Mouse (Mus musculus): ENCODE data around the gene Rgl3. TPM values are rescaled to one million over a fixed set of nuclear protein-coding genes. Genes with fewer than 3 reads are reported as not detected.

Rgl3 gene
- 1.1 and 1.4 TPM in 2 replicates for polyA plus RNA-seq (2014; fragmentation: Nextera tagmentation; extraction: Ambion mirVana)

- no peaks in the 10 kb centered on the region for H3K36me3 ChIP-seq (ENCODE audit: control insufficient read depth, insufficient read depth, low read length)
- H3K4me1 ChIP-seq (replicated peaks; ENCODE audit: control insufficient read depth, insufficient read depth, low read length): peaks cover 12% of the 10 kb centered on the region; the same call in 1 of the 2 replicates
- H3K27me3 ChIP-seq (replicated peaks; ENCODE audit: control insufficient read depth, insufficient read depth, low read length): peaks cover 75% of the 10 kb centered on the region
- ATAC-seq (replicated peaks; ENCODE audit: low FRiP score, low TSS enrichment, low read depth) (peak; percentile 29; the same call in 1 of the 2 replicates), DNase-seq (ENCODE audit: low spot score) (peak; percentile 65)
- peak within 1 kb of the TSS; percentile 61 for H3K4me2 ChIP-seq (ENCODE audit: low read length)
- peak within 1 kb of the TSS; percentile 44 for H3K4me3 ChIP-seq (ENCODE audit: low read depth, low read length)
- WGBS: 1% methylated on average over 35 of the region's 42 CpGs
- no peaks in the 10 kb centered on the region for H3K9me3 ChIP-seq (ENCODE audit: control insufficient read depth, low read length)
- H3K9ac ChIP-seq (ENCODE audit: low read length): peak within 1 kb of the TSS; percentile 29
- H3K27ac ChIP-seq (ENCODE audit: low read depth): no peak within 1 kb of the TSS
Measured at GRCm38 (mm10) chr9:21989230-21990110, at the start of gene Rgl3. Rgl3 (minus strand) TSS chr9:21989446.

DNA sequence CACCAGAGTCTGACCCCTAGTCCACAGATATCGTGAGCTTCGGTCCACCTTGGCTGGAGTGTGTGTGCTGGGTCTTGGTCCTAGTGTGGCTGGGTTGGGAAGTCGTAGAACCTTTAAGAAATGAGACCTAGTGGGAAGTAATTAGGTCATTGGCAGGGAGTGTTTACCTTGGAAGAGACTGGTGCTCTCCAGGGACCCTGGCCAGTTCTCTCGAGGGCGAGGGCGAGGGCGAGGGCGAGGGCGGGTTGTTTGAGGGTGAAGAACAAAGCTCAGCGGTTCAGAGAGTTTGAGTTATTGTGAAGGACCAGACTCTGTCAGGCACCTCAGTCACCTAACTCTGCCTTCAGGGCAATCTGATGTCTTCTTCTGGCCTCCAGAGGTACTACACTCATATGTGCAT, 48.6 kb upstream of the Rgl3 start:
- Histone ChIP-seq H3K4me3 (ENCODE audit: low read depth, low read length) (no peak overlapping the region), H3K27ac (ENCODE audit: low read depth) (no peak overlapping the region), H3K4me2 (ENCODE audit: low read length) (no peak overlapping the region), H3K36me3 (ENCODE audit: control insufficient read depth, insufficient read depth, low read length) (no peaks in the 10 kb centered on the region), H3K9ac (ENCODE audit: low read length) (no peak overlapping the region), H3K4me1 (replicated peaks; ENCODE audit: control insufficient read depth, insufficient read depth, low read length) (no peaks in the 10 kb centered on the region), H3K9me3 (ENCODE audit: control insufficient read depth, low read length) (no peaks in the 10 kb centered on the region), H3K27me3 (replicated peaks; ENCODE audit: control insufficient read depth, insufficient read depth, low read length) (no peaks in the 10 kb centered on the region)
- DNase-seq (ENCODE audit: low spot score) (no peak), ATAC-seq (replicated peaks; ENCODE audit: low FRiP score, low TSS enrichment, low read depth) (no peak)
- 72% methylated on average over 10 of the region's 10 CpGs for WGBS

DNA sequence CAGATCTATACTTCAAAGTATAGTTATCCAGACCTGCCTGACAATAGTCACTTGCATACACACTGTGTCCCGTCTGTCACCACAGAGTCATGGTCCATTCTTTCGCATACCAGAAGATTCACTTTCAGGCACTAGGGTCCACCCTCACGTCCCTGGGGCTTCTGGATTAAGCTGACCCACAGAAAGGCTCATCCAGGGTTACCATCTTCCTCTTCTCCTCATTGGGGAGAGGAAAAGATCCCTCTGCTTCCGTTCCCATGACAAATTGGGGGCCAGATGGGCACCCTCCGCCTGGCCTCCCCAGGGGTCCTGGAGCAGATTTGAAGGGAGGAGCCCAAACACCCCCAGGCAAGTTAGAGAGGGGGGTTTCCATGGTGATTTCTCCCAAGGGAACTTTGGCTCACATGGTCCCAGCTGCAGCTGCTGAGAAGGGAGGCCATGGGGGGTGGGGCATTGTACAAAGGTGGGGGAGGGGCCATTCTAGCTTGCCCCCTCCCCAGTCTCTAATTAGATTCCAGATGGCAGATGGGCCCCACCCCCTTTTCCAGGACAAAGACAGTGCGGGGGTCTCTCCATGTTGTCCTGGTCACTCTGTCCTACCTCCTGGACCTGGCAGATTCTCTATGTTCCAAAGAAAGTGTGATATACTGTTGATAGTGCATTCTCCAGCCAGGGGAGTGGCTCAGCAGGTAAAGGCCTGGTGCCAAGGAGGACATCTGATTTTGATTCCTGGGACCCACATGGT, 46.2 kb upstream of the Rgl3 start:
- Histone ChIP-seq H3K9ac (ENCODE audit: low read length) (no peak overlapping the region), H3K27ac (ENCODE audit: low read depth) (no peak overlapping the region), H3K36me3 (ENCODE audit: control insufficient read depth, insufficient read depth, low read length) (no peaks in the 10 kb centered on the region), H3K9me3 (ENCODE audit: control insufficient read depth, low read length) (no peaks in the 10 kb centered on the region), H3K4me1 (replicated peaks; ENCODE audit: control insufficient read depth, insufficient read depth, low read length) (no peaks in the 10 kb centered on the region), H3K4me2 (ENCODE audit: low read length) (no peak overlapping the region), H3K27me3 (replicated peaks; ENCODE audit: control insufficient read depth, insufficient read depth, low read length) (no peaks in the 10 kb centered on the region), H3K4me3 (ENCODE audit: low read depth, low read length) (no peak overlapping the region)
- DNase-seq (ENCODE audit: low spot score): no peak
- WGBS: 57% methylated on average over 6 of the region's 6 CpGs
- no peak for ATAC-seq (replicated peaks; ENCODE audit: low FRiP score, low TSS enrichment, low read depth)

DNA sequence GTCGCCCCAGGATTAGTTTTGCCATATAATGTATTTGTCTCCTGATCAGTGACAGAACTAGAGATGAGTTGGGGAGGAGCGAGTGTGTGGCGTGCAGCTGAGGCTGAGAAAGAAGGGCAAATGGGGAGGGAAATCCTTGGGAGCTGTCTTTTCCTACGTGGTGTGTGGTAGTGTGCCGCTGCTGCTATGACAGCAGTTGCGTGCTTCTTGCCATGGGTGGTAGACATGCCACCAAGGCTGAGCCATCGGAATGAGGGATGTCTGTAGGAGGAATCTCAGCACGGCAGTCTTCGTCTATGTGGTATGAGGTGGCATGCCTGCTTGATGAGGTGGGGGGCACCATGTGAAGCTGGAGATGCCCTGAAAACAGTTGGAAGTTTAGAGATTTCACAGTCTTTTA, 41.1 kb upstream of the Rgl3 start:
- DNase-seq (ENCODE audit: low spot score) (no peak), ATAC-seq (replicated peaks; ENCODE audit: low FRiP score, low TSS enrichment, low read depth) (no peak)
- H3K27me3 ChIP-seq (replicated peaks; ENCODE audit: control insufficient read depth, insufficient read depth, low read length): no peaks in the 10 kb centered on the region
- H3K9ac ChIP-seq (ENCODE audit: low read length): no peak overlapping the region
- H3K4me3 ChIP-seq (ENCODE audit: low read depth, low read length): no peak overlapping the region
- no peaks in the 10 kb centered on the region for H3K4me1 ChIP-seq (replicated peaks; ENCODE audit: control insufficient read depth, insufficient read depth, low read length)
- H3K36me3 ChIP-seq (ENCODE audit: control insufficient read depth, insufficient read depth, low read length): no peaks in the 10 kb centered on the region
- H3K9me3 ChIP-seq (ENCODE audit: control insufficient read depth, low read length): 0 out of 2 replicates have a peak, but pooled peaks cover 2% of the 10 kb centered on the region
- H3K4me2 ChIP-seq (ENCODE audit: low read length): no peak overlapping the region
- no peak overlapping the region for H3K27ac ChIP-seq (ENCODE audit: low read depth)
- 88% methylated on average over 9 of the region's 9 CpGs for WGBS

DNA sequence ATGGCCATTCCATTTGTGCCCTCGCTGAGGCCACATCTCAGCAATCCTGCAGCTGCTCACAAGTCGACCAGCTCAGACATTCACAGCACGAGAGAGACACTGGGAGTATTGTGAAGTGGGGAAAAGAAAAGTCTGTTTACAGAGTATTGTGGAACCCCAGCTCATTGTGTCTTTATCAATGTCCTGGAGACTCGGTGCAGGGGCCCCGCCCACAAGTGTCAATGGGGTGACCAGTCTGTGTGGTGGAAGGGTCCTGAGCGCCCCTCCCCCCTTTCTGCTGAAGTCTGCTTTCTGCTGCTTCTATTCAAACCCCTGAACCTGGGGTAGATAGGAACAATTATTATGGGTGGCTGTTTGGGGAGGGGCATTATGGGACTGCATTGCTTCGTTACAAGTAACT, 39.2 kb upstream of the Rgl3 start:
- H3K4me2 ChIP-seq (ENCODE audit: low read length): no peak overlapping the region
- ATAC-seq (replicated peaks; ENCODE audit: low FRiP score, low TSS enrichment, low read depth): no peak
- DNase-seq (ENCODE audit: low spot score): no peak
- 46% methylated on average over 7 of the region's 7 CpGs for WGBS
- no peaks in the 10 kb centered on the region for H3K27me3 ChIP-seq (replicated peaks; ENCODE audit: control insufficient read depth, insufficient read depth, low read length)
- no peak overlapping the region for H3K4me3 ChIP-seq (ENCODE audit: low read depth, low read length)
- H3K9me3 ChIP-seq (ENCODE audit: control insufficient read depth, low read length): 0 out of 2 replicates have a peak, but pooled peaks cover 2% of the 10 kb centered on the region
- no peak overlapping the region for H3K9ac ChIP-seq (ENCODE audit: low read length)
- no peaks in the 10 kb centered on the region for H3K36me3 ChIP-seq (ENCODE audit: control insufficient read depth, insufficient read depth, low read length)
- H3K27ac ChIP-seq (ENCODE audit: low read depth): no peak overlapping the region
- no peaks in the 10 kb centered on the region for H3K4me1 ChIP-seq (replicated peaks; ENCODE audit: control insufficient read depth, insufficient read depth, low read length)

DNA sequence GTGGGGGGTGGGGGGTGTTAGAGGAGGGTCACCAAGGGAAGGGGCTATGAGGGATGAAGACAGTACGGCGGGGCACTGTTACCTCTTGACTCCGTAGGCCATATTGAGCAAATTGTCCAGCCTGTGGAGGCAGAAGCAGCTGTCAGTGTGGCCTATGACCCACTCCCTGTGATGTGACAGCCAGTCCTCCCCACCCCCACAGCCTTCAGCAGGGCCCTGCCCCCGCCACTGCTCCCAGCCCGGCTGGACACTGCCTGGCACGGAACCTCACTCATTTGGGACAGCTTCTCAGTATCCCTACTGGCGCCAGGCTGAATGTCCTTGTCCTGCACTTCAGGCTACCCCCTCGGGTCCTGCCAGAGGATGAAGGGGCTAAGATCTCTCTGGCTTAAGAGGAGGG, 35.3 kb upstream of the Rgl3 start:
- Histone ChIP-seq H3K9ac (ENCODE audit: low read length) (no peak overlapping the region), H3K4me3 (ENCODE audit: low read depth, low read length) (no peak overlapping the region), H3K4me2 (ENCODE audit: low read length) (no peak overlapping the region), H3K9me3 (ENCODE audit: control insufficient read depth, low read length) (no peaks in the 10 kb centered on the region), H3K36me3 (ENCODE audit: control insufficient read depth, insufficient read depth, low read length) (no peaks in the 10 kb centered on the region), H3K27ac (ENCODE audit: low read depth) (no peak overlapping the region), H3K27me3 (replicated peaks; ENCODE audit: control insufficient read depth, insufficient read depth, low read length) (no peaks in the 10 kb centered on the region), H3K4me1 (replicated peaks; ENCODE audit: control insufficient read depth, insufficient read depth, low read length) (no peaks in the 10 kb centered on the region)
- WGBS: 62% methylated on average over 8 of the region's 8 CpGs
- DNase-seq (ENCODE audit: low spot score) (no peak), ATAC-seq (replicated peaks; ENCODE audit: low FRiP score, low TSS enrichment, low read depth) (no peak)

DNA sequence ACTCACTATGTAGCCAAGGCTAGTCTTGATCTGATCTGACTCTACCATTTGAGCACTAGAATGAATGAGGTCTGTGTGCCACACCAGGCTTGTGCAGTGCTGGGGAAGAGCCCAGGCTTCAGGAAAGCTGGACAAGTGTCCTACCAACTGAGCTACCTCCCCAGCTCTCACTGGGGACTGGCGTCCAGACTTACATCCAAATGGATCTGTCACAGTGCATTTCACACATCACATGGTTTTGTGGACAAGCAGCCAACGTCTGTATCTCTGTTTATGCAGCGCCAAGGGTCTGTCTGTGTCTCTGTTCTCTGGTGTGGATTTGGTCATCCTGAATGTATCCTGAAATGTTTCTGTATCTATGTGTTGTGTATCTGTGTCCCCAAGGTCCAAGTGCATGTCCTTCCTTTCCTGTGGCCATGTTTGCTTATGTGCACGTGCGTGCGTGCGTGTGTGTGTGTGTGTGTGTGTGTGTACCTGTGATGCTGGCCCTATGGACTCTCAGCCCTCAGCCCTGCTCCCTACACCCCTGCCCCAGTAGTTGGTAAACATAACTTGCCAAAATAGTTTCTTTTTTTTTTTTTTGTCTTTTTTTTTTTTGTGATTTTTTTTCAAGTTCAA, 28.1 kb upstream of the Rgl3 start:
- DNase-seq (ENCODE audit: low spot score) (no peak), ATAC-seq (replicated peaks; ENCODE audit: low FRiP score, low TSS enrichment, low read depth) (no peak)
- H3K27ac ChIP-seq (ENCODE audit: low read depth): no peak overlapping the region
- peaks cover 24% of the 10 kb centered on the region for H3K36me3 ChIP-seq (ENCODE audit: control insufficient read depth, insufficient read depth, low read length)
- no peak overlapping the region for H3K4me2 ChIP-seq (ENCODE audit: low read length)
- H3K9ac ChIP-seq (ENCODE audit: low read length): no peak overlapping the region
- no peak overlapping the region for H3K4me3 ChIP-seq (ENCODE audit: low read depth, low read length)
- H3K27me3 ChIP-seq (replicated peaks; ENCODE audit: control insufficient read depth, insufficient read depth, low read length): no peaks in the 10 kb centered on the region
- 77% methylated on average over 7 of the region's 7 CpGs for WGBS
- H3K9me3 ChIP-seq (ENCODE audit: control insufficient read depth, low read length): no peaks in the 10 kb centered on the region
- no peaks in the 10 kb centered on the region for H3K4me1 ChIP-seq (replicated peaks; ENCODE audit: control insufficient read depth, insufficient read depth, low read length)

DNA sequence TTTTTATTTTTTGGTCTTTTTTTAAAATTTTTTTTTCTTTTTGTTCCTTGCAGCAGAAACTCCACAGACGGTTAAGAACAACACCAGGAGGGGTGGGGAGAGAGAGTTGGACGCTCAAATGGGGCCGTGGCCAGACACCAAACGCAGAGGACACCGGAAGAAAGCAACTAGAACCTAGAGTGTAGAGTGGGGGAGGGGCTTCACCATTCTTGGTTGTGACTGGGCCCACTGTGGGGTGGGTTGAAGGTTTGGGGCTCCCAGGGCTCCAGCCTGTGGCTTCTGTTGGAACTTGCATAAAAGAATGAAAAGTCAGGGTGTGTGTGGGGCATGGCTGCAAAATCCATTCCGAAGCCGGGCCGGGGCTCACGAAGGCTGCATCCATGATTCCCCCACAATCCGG, 27.0 kb upstream of the Rgl3 start:
- 70% methylated on average over 10 of the region's 10 CpGs for WGBS
- no peak for ATAC-seq (replicated peaks; ENCODE audit: low FRiP score, low TSS enrichment, low read depth)
- no peaks in the 10 kb centered on the region for H3K9me3 ChIP-seq (ENCODE audit: control insufficient read depth, low read length)
- no peaks in the 10 kb centered on the region for H3K27me3 ChIP-seq (replicated peaks; ENCODE audit: control insufficient read depth, insufficient read depth, low read length)
- no peak overlapping the region for H3K9ac ChIP-seq (ENCODE audit: low read length)
- DNase-seq (ENCODE audit: low spot score): no peak
- no peak overlapping the region for H3K4me2 ChIP-seq (ENCODE audit: low read length)
- H3K4me3 ChIP-seq (ENCODE audit: low read depth, low read length): no peak overlapping the region
- peaks cover 34% of the 10 kb centered on the region for H3K36me3 ChIP-seq (ENCODE audit: control insufficient read depth, insufficient read depth, low read length)
- no peak overlapping the region for H3K27ac ChIP-seq (ENCODE audit: low read depth)
- no peaks in the 10 kb centered on the region for H3K4me1 ChIP-seq (replicated peaks; ENCODE audit: control insufficient read depth, insufficient read depth, low read length)

Measured in intestine, embryonic 14.5 days (tissue).